Mouse (Mus musculus) lung, postnatal 0 days (tissue): ENCODE results near the gene Clcn2. TPM values are rescaled to one million over a fixed set of nuclear protein-coding genes. Genes with fewer than 3 reads are reported as not detected.

ENCODE experiments used
- ATAC-seq: fragments of 200-750 bp; cut with Nextera tagmentation; 2 replicates; pipeline ENCODE4 v1.8.0; 2017; ENCODE audit warnings: moderate library complexity
- DNase-seq: peaks from one replicate; pipeline ENCODE4 v3.0.0-alpha.2; 2016; ENCODE audit warnings: low spot score
- H3K27ac ChIP-seq: fragments of 300-500 bp; sonication (generic); 2 replicates; pipeline ENCODE4 v1.5.1; 2014; ENCODE audit warnings: antibody characterized with exemption, mild to moderate bottlenecking, low read length, mixed read lengths
- H3K27me3 ChIP-seq: fragments of 300-500 bp; sonication (generic); replicated peaks from 2 replicates; pipeline ENCODE4 v1.6.1; 2014; ENCODE audit warnings: low read length, mixed read lengths; ENCODE audit not compliant: insufficient read depth
- H3K36me3 ChIP-seq: fragments of 300-500 bp; sonication (generic); 2 replicates; pipeline ENCODE4 v1.6.1; 2014; ENCODE audit warnings: low read length, mixed read lengths; ENCODE audit not compliant: insufficient read depth
- H3K4me1 ChIP-seq: fragments of 300-500 bp; sonication (generic); 2 replicates; pipeline ENCODE4 v1.6.1; 2014; ENCODE audit warnings: antibody characterized with exemption, low read depth, low read length, mixed read lengths; ENCODE audit not compliant: insufficient read depth
- H3K4me2 ChIP-seq: fragments of 300-500 bp; sonication (generic); replicated peaks from 2 replicates; pipeline ENCODE4 v1.6.1; 2014; ENCODE audit warnings: low read depth, mild to moderate bottlenecking, low read length, moderate library complexity, mixed read lengths
- H3K4me3 ChIP-seq: fragments of 300-500 bp; sonication (generic); 2 replicates; pipeline ENCODE4 v1.5.1; 2014; ENCODE audit warnings: low read depth, low read length
- H3K9ac ChIP-seq: fragments of 300-500 bp; sonication (generic); replicated peaks from 2 replicates; pipeline ENCODE4 v1.6.1; 2014; ENCODE audit warnings: low read depth, mild to moderate bottlenecking
- H3K9me3 ChIP-seq: fragments of 300-500 bp; sonication (generic); 2 replicates; pipeline ENCODE4 v1.6.1; 2016; ENCODE audit warnings: low read length, mixed read lengths
- CTCF ChIP-seq: IDR thresholded peaks from 2 replicates; pipeline ENCODE4 v1.5.1; 2016; ENCODE audit warnings: antibody characterized with exemption, mild to moderate bottlenecking
- EP300 ChIP-seq: IDR thresholded peaks from 2 replicates; pipeline ENCODE4 v1.6.1; 2016; ENCODE audit warnings: antibody characterized with exemption, mild to moderate bottlenecking, control low read depth
- WGBS: fragments of 180-500 bp; shearing (Covaris S2); extraction: QIAGEN DNeasy Blood & Tissue Kit; methylation state at CpG from one replicate; pipeline ENCODE4 v1.1.7; 2014; 5-methylcytosine and 5-hydroxymethylcytosine counted together
- polyA plus RNA-seq: library from polyadenylated mRNA; unstranded; fragments of >200 nt; fragmentation: Nextera tagmentation; extraction: Ambion mirVana; gene quantifications from 2 replicates; pipeline ENCODE4 v1.2.1, GENCODE M21; 2015

The Clcn2 gene
- polyA plus RNA-seq, 1 experiment from 2014 or later, result 1.8 TPM

DNA sequence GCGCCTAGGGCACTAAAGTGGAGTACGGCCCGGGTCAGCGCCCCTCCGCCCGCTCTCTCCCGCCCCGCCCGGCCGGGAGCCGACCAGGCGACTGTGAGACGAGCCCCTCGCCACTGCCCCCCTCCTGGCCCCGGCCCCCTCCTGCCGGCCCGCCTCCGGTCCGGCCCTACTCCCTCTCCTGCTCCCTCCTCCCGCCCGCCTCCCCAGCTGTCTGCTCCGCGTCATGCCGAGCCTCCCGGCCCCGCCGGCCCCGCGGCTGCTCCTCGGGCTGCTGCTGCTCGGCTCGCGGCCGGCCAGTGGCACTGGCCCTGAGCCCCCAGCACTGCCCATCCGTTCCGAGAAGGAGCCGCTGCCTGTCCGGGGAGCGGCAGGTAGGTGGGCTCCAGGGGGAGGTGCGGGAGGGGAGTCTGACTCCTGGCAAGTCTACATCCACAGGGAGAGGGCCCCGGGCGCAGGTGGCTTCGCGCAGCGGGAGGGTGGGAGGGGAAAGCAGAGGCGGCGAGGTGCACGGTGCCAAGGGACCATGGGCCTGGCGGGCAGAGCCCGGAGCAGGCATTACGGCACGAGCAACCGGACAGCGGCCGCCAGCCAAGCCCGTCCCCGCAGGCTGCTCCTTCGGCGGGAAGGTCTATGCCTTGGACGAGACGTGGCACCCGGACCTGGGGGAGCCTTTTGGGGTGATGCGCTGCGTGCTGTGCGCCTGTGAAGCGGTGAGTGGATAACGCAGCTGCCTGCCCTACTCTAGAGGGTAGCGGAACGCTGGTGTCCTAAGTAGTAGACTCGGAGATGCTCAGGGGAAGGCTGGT, 15.6 kb upstream of the Clcn2 start, which contains the start of gene Chrd:
Chrd (plus strand) TSS at position 203 of the 806 bp plus-strand sequence.
- no peaks in the 10 kb centered on the region; the same call in 1 of the 2 replicates for H3K4me1 ChIP-seq
- no peak for TF ChIP-seq EP300
- no peak for TF ChIP-seq CTCF
- 1% methylated on average over 44 of the region's 70 CpGs for WGBS
- H3K27ac ChIP-seq, result peak within 1 kb of the TSS; percentile 54; the same call in 1 of the 2 replicates
- peak; percentile 74 for DNase-seq
- H3K36me3 ChIP-seq, result no peaks in the 10 kb centered on the region
- ATAC-seq, result peak; percentile 87
- H3K4me2 ChIP-seq, result peak within 1 kb of the TSS; percentile 99
- peak within 1 kb of the TSS; percentile 54 for H3K9ac ChIP-seq
- H3K9me3 ChIP-seq, result no peaks in the 10 kb centered on the region
- peaks cover 21% of the 10 kb centered on the region for H3K27me3 ChIP-seq
- peak within 1 kb of the TSS; percentile 60 for H3K4me3 ChIP-seq

DNA sequence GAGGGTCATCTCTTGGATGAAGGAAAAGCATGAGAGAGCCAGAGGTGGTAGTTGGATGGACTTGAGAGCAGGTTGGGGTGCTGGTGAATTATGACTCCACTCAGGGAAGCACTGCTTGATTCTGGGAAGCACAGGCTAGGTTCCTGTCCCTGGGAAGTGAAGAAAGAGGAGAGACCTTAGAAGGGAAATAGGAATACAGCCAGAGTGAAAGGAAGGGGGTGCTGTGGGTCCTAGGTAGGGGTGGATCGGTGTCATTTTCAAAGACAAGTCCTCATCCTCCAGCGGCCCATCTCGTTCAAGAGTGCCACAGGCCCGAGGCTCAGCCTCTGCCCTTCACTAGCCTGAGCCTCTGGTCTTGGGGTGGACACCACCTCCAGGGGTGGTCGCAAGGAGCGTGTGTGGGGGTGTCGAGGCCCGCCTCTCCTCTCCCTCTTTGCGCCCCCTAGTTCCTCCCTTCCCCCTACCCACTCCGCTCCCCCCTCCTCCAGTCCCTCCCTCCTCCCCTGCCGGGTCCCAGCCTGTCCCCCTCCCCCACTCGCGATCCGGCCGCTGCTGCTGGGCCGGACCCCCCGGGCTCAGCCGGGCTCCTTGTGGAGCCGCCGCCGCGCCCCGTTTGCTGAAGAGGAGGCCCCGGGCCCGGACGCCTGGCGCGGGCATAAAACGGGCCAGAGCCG, 14.8 kb upstream of the Clcn2 start:
- no peaks in the 10 kb centered on the region for H3K9me3 ChIP-seq
- H3K36me3 ChIP-seq, result no peaks in the 10 kb centered on the region
- TF ChIP-seq CTCF (no peak), EP300 (no peak)
- peak overlapping the region; percentile 99 for H3K4me2 ChIP-seq
- 4% methylated on average over 15 of the region's 30 CpGs for WGBS
- peak overlapping the region; percentile 60 for H3K4me3 ChIP-seq
- peaks cover 21% of the 10 kb centered on the region for H3K27me3 ChIP-seq
- peak overlapping the region; percentile 54; the same call in 1 of the 2 replicates for H3K27ac ChIP-seq
- DNase-seq (no peak), ATAC-seq (peak; percentile 20)
- no peaks in the 10 kb centered on the region; the same call in 1 of the 2 replicates for H3K4me1 ChIP-seq
- H3K9ac ChIP-seq, result peak overlapping the region; percentile 54

DNA sequence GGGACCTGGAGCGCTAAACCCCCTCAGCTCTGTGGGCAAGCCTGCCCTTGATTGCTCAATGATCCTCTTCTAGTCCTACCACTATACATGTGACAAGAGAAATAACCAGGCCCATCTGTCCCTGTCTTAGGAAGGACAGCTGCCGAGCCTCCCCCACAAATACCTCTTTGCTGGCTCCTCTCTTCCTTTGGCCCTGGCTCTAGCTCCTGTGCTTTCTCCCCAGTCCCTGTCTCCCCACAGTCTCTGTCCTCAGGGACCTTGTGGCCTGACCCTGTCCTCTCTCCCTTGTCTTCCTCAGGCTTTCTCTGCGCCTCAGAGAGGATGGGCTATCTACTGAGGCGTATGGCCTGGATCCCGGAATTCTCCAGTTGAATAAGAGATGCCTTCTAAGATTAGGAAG, 14.1 kb upstream of the Clcn2 start:
- 57% methylated on average over 5 of the region's 5 CpGs for WGBS
- no peak overlapping the region for H3K9ac ChIP-seq
- H3K9me3 ChIP-seq, result no peaks in the 10 kb centered on the region
- TF ChIP-seq CTCF, result no peak
- no peak for TF ChIP-seq EP300
- no peak overlapping the region for H3K27ac ChIP-seq
- no peak overlapping the region for H3K4me3 ChIP-seq
- ATAC-seq, result no peak
- H3K4me2 ChIP-seq, result no peak overlapping the region
- H3K27me3 ChIP-seq, result peaks cover 21% of the 10 kb centered on the region
- no peak for DNase-seq
- H3K36me3 ChIP-seq, result no peaks in the 10 kb centered on the region
- no peaks in the 10 kb centered on the region; the same call in 1 of the 2 replicates for H3K4me1 ChIP-seq

DNA sequence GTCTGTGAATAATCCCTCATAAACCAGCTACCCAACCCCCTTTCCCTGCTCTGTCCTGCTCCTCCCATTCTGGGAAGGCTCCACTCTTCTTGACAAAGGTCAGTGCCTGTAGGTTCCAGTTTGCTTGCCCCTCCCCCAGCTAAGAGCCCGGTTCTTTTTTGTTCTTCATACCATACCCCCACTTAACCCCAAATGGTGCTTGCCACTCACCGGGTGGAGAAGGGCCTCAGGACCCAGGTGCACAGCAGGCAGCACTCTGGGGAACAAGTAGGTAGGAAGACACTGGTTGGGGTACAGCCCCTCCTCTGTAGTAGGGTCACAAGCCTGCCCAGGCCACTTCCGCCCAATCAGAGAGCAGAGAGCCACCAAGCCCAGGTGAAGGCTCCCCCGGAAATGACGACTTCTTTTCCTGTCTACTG, 12.8 kb upstream of the Clcn2 start:
- Histone ChIP-seq H3K4me1 (no peaks in the 10 kb centered on the region; the same call in 1 of the 2 replicates), H3K27ac (no peak overlapping the region), H3K9me3 (no peaks in the 10 kb centered on the region), H3K27me3 (peaks cover 21% of the 10 kb centered on the region), H3K36me3 (no peaks in the 10 kb centered on the region), H3K9ac (no peak overlapping the region), H3K4me2 (no peak overlapping the region), H3K4me3 (no peak overlapping the region)
- no peak for ATAC-seq
- 37% methylated on average over 5 of the region's 5 CpGs for WGBS
- no peak for DNase-seq
- TF ChIP-seq CTCF (no peak), EP300 (no peak)

DNA sequence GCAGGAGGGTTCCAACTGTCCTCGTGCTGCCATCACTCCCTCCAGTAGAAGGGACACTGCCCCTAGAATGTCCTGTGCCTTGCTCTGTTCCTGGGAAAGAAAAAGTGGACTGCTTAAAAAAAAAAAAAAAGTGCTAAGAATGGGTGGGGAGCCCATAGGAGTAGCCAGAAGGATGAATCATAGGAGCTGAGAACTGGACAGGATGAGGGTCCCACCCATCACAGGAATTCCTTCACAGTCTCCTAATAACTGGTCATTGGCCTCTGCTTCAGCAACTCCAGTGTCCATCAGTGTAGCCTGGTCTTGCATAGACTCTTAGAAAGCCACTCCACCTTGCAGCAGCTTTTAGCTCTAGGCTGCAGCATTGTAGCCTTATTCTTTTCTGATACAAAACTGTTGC, 8.8 kb upstream of the Clcn2 start:
- Histone ChIP-seq H3K36me3 (no peaks in the 10 kb centered on the region), H3K4me1 (no peaks in the 10 kb centered on the region), H3K9ac (no peak overlapping the region), H3K4me3 (no peak overlapping the region), H3K27ac (no peak overlapping the region), H3K9me3 (no peaks in the 10 kb centered on the region), H3K27me3 (no peaks in the 10 kb centered on the region; the same call in 1 of the 2 replicates), H3K4me2 (no peak overlapping the region)
- TF ChIP-seq CTCF (no peak), EP300 (peak; percentile 76)
- 65% methylated on average over 1 of the region's 1 CpGs for WGBS
- DNase-seq (peak; percentile 63), ATAC-seq (peak; percentile 67)

DNA sequence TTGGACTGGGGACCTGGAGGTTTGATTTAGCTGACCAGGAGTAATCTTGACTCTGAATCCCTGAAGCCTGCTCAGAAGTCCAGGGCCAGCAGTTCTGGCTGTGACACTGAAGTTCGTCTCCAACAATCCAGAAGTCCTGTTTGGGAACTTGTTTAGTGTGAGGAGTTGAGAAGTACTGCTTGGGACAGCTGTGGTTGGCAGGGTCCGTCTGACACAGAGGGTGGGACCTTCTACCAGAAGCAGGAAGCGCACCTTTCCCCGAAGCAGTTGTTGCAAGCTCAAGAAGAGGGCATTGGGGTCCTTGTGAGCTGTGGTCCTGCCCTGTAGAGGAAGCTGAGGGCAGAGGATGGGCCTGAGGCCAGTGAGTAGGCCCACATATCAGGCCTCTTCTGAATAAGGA, 8.2 kb upstream of the Clcn2 start:
- H3K4me1 ChIP-seq, result no peaks in the 10 kb centered on the region
- no peaks in the 10 kb centered on the region for H3K27me3 ChIP-seq
- TF ChIP-seq CTCF (no peak), EP300 (no peak)
- 82% methylated on average over 4 of the region's 4 CpGs for WGBS
- DNase-seq (no peak), ATAC-seq (no peak)
- no peaks in the 10 kb centered on the region for H3K9me3 ChIP-seq
- no peak overlapping the region for H3K4me3 ChIP-seq
- H3K27ac ChIP-seq, result no peak overlapping the region
- H3K36me3 ChIP-seq, result no peaks in the 10 kb centered on the region
- no peak overlapping the region for H3K9ac ChIP-seq
- H3K4me2 ChIP-seq, result no peak overlapping the region
